Mouse (Mus musculus) regulatory T cell (primary cell): ENCODE measurements around the gene Cblc.

Experiments
- in situ Hi-C: fragments of 300-600 bp; cut with MboI, MseI; formaldehyde crosslinking; loops from one replicate; pipeline ENCODE4 v1.15.1; 2025; ENCODE audit warnings: high pct_unique_total_duplicates

The Cblc gene

DNA sequence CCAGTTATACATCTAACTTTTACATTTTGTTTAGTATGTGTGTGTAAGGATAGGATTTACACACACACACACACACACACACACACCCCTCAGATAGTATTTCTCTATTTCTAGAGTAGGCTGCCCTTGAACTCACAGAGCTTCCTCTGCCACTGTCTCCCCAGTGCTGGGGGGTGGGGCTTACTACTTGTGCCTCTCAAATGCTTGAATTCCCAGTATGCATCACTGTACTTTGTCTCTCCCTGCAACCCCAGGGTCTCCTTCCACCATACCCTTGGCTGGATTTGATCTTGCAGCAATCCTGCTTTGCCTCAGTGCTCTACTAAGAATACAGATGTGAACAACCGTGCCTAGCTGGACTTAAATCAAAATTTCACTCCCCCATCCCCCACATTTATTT is 42.5 kb downstream of the Cblc start:
- in situ Hi-C loops, result no loop called here

DNA sequence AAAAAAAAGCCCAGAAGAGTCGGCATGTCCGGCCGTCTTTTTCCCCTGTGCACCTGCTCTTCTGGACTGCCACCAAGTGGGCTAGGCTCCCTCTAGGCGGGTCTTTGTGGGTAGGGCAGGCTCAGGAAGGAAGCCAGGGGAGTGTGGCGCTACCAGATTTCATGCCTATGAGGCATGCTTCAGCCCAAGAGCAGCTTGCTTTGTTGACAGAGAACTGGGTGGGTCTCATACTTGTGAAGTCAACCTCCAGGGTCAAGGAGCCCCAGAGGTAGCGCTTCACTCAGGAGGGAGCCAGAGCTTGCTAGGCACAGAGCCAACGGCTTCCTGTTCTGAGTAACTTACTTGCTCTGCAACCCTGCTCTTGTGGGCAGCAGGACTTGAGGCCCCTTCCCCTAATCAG is 43.0 kb downstream of the Cblc start:
- in situ Hi-C loops, result no loop called here

DNA sequence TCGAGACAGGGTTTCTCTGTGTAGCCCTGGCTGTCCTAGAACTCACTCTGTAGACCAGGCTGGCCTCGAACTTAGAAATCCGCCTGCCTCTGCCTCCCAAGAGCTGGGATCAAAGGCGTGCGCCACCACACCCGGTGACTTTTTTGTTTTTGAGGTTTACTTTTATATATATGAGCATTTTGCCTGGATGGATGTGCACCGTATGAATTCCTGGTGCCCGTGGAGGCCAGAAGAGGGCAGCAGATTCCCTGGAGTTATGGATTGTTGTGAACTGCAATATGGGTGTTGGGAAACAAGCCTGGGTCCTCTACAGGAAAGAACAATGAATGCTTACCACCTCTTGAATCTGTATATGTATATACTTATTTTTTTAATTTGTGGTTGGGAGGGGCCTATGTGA is 44.0 kb downstream of the Cblc start:
- in situ Hi-C loops, result no loop called here

DNA sequence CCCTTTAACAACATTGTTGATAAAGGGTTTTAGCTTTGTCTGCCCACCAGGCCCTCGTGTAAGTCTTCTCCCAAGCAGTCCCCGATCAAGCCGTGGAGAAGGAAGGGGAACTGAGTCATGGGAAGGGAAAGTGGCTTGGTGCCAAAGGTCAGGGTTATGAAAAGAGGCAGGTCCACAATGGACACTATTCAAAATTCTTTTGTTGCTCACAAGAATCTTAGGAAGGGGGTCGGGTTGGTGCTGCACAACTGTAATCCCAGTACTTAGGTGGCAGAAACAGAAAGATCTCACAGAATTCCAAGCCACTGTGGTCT is 45.6 kb downstream of the Cblc start:
- in situ Hi-C loops, result no loop called here

DNA sequence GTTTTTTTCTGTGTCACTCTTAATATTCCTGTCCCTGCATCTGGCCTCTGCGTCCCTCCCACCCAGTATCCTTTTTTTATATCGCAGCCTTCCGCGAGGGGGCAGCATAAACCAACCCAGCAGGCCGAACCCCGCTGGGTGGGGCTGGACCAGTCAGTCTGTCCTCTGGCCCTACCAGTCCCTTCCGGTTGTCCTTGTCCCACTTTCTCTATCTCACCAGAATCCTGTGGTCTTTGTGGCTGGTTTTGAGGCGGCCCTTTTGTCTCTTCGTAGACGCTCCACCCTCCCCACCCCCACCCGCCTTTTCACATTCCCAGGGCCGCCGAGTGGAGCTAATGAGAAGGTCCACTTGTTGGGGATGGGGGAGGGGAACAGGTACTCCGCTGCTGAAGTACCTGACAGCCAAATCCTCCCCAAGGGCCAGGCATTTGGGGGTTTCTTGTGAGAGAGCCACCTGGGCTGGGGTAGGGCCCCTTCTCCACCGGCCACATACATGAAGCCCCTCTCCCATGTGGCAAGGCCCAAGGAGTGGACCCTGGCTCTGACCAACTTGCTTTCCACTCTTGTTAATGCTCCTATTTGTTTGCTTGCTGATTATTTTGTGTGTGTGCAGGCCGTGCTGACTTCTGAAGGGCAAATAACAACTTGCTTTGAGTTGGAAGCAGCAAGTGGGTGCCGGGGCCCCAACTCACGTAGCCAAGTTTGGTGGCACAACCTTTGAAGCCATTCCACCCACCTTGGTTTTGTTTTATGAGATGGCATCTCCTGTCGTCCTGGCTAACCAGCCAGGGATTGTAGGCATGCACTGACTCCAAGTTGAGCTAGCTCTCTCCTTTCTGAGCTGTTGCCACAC is 46.2 kb downstream of the Cblc start, which contains the start of gene Nectin2:
TSS of gene Nectin2 (minus strand) at position 267 of the 853 bp plus-strand sequence.
- in situ Hi-C loops, result no loop called here

DNA sequence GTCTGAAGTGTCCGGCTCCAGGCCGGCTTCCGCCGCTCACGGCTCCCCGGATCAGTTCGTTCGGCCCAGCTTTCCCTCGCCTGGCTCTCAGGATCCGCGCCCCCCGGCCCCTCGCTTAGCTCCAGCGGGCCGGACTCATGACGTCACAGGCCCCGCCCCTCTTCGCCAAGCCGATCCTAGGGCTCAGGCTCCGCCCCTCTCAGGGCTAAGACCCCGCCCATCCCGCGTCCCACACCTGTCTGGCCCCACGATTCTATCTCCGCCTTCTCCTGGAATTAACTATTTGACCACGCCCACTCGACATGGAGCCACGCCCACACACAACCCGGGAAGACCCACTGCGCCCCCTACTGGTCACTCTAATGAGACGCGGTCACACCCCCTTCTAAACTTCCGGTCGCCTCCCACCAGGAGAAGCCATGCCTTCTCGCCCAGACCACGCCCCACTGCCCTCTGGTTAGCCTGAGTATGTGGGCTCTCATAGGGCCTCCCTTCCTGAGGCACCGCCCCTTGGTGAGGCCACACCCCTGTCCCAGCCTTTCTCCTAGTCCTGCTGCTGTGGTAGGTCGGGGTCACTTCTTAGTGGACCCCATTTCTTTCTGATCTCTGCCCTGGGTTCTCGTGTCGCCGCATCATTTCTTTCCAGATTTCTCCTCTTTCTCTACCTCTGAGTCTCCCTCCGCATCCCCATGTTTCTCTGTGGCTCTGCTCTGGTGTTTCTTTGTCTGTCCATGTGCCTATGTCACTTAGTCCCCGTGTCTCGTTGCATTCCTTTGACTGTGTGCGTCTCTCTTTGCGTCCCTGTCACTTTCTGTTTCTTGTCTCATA is 47.0 kb downstream of the Cblc start:
- in situ Hi-C loops, result no loop called here

DNA sequence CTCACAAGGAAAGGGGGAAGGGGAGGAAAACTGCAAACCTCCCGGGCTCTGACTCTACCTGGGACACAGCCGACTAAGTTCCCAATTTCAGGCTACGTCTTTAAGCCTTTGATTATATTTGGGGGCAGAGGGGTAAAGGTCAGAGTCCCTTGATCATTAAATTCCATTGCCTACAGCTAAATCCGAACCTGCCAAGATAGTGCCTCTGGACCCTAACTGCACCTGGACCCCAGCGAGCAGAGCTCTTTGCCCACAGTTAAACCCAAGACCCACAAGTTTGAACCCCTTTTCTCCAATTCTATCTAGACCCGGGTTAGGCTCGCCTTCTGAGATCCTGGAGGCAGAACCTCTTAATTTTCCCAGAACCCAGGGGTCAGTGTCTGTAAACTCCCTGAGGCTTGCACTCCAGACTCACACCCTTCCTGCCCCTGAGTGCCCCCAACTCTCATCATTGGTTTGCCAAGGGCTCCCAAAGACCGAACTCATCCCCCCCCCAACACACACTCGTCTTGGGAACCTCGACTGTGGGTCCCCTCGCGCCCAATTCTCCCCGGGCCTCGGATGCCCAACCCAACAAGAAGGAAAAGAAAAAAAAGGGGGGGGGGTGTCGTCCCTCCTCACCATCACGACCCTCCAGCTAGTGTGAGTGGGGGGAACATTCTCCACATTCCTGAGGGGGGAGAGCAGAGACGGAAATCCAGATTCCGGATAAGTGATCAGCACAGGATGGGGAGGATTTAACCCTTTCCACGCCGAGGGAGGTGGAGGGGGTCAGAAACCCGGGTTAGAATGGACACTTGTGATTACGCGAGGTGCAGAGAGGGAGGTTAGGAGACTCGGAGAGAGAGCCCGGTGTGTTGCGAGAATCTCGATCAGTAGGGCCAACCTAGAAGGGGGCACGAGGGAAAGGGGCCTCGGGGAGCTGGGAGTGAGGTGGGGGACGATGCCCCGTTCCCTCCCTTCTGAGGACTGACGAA is 48.1 kb downstream of the Cblc start:
- in situ Hi-C loops, result no loop called here

DNA sequence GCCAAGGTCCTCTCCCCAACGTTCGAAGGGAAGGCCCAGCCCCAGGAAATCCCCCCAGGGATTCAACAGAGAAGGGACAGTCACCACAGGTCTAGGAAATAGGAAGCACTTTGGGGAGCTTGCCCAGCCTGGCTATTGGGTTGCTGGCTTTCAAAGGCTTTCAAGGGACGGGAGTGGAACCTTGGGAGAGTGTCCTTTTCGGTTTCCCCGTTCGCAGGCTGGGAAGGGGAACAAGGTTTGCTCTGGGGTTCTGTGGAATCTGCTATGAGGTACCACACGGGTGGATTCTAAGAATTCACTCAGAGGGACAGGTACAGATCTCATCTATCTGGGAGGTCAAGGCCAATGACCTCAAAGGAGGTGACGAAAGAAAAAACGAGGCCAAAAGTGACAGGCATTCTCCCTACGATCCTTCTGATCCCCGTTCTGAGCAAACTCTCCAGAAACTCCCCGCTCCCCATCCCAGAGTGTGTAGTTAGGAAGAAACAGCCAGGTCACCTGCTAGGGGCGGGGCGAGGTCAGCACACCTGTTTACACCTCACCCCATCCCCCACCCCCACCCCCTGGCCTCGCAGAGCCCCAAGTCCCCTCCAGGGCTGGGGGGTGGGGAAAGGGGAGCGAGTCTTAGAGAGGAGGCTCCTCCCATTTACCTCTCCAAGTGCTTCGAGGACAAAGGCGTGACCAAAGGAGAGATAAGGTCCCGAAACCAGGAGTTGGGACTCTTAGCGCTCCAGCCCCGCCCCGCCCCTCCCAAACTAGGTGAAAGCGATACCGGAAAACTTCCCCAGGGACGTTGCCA is 49.0 kb downstream of the Cblc start:
- in situ Hi-C loops, result no loop called here

DNA sequence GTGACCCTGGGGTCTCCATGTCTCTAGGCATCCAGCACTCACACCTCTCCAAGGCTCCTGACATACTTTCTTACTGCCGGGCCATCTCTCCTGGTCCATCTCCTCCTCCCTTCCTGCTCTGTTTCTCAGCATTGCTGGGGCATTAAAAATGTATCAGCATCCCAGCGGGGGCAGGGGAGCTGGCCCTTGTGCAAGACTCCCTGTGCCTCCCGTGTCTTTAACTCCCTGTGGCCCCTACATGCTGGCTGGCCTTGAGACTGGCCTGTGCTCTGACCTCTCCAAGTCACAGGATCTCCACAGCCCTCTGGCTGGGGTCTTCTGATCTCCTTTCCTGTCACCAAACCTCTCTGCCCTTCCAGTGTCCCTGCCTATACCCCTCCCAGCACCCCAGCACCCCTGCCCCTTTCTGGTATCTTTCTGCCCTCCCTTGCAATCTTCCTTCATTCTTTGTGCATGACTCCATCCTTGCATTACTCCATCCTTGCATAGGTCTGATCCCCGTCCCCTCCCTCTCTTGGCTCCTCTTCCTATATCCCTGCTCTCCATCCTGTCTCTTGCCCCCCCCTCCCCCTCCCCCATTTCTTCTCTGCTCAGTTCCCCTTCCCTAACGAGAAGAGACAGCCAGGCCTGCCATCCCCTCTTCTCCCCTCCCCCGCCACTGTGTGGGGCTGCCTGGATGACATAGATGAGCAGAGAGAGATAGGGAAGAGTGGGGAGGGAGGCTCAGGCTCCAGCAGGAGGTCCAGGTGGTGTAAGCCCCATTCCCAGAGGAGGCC is 50.0 kb downstream of the Cblc start:
- in situ Hi-C loops, result no loop called here

DNA sequence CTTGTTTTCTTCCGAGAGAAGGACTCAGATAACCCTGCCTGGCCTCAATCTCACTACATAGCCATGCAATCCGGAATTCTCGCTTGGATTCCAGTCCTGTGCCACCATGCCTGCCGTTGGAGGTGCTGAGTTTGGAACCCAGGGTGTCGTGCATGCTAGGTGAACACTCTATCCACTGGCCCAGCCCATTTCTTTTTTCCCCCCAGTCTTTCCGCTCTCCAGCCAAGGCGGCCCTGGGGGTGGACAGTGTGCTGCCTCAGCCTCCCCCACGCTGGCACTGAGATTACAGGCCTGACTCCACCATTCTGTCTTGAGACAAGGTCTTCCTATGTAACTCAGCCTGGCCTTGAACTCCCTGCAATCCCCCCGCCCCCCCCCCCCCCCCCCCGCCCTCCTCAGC is 50.6 kb downstream of the Cblc start:
- in situ Hi-C loops, result no loop called here

DNA sequence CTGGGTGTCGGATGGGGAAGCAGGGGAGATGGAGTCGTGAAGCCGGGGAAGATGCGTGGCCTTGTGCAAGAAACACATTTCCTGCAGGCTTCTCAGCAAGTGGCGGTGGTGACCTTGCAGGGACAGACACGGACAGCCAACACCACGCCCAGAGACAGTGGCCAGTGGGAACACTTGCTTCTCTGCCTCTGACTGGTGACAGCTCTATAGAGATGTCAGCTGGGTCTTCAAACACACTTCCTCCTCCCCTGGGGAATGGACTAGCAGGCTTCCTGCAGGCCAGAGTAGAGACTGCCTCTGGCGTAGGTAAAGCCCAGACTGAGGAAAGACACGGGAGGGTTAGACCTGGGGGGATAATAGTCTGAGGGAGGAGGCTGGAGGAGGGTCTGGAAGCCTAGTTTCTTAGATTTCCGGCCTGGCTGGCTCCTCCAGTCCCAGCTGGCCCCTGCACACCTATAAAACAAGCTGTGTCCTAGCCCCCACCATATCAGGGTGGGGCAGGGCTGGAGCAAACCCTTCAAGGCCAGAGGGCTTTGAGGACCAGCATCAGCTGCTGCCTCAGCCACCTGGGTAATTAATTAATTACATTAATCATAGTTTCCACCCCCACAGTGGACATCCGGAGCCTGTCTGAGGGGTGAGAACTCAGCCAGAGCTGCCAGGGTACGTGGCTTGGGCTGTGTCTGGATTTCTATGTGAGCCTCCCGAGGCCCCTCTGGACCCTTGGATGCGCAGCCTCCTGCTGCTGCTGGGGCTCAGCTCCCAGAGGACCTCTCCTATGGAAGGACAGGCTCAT is 51.8 kb downstream of the Cblc start:
- in situ Hi-C loops, result no loop called here

DNA sequence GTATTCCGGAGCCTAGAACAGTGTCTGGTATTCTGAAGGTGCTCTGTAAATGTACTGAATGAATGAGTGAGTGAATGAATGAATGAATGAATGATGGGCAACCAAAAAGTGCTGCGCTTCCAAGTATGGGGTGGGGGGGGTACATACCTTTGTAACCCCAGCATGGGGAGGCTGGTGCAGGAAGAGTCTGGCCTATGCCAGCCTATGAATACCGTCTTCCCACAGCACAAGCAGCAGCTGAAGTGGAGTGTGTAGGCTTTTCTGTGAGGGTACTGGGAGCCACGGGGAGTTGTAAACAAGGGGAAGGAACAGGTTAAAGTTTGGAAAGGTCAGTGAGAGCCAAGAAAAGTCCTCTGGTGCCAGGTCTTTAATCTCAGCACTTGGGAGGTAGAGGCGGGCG is 52.8 kb downstream of the Cblc start:
- in situ Hi-C loops, result no loop called here

DNA sequence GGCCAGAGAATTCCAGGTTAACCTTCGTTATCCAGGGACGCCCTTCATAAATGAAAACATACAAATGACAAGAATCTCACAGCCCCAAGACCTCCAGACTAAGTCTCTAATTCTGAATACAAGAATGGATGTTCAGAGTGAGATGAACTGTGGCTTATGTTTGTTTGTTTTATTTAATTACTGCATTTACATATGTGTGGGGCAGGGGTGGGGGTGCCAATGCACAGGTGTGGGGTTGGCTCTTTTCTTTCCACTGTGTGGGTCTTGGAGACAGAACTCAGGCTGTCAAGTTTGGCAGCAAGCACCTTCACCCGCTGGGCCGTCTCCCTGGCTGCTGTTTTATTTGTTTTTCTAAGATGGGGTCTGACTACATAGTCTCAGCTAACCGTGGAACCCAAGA is 54.1 kb downstream of the Cblc start:
- in situ Hi-C loops, result no loop called here

DNA sequence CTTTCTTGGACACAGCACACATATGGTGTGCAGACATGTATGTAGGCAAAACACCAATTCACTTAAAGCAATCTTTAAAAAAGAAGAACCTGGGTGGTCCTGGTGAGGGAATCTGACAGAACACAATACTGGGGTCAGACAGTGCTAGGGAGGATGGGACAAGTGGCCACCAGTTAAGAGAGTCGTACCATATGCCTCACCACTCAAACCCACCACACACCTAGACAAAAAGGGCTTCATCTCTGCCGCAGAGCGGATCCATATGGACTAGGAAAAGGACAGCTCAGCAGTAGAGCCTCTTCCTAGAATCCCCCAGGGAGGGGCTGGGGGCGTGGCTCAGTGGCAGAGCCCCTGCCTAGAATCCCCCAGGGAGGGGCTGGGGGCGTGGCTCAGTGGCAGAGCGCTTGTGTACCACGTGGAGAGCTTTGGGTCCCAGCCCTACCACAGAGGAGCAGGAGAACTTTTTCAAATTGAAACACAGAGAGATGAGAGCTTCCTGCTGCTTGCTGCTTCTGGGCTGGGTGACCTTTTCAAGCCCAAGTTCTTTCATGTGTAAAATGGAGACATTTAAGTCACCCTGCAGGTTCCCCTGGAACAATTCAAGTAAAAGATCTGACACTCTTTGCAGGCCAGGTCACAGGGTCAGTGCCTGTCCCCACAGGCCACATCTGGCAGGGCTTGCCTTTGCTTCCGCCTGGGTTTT is 55.1 kb downstream of the Cblc start:
- in situ Hi-C loops, result no loop called here

DNA sequence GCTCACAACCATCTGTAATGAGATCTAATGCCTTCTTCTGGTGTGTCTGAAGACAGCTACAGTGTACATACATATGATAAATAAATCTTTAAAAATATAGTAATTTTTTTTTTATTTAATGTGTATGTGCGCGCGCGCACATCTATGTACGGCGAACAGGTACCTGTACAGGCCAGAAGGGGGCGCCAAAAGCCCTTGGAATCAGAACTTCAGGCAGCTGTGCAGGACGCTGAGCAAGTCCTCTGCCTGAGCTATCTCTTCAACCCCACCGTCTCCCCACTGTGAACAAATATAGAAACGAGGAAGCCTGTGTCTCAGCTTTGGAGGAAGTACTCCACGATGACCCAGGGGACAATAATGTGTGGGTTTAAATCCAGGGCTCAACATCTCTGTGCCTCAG is 56.3 kb downstream of the Cblc start:
- in situ Hi-C loops, result no loop called here

DNA sequence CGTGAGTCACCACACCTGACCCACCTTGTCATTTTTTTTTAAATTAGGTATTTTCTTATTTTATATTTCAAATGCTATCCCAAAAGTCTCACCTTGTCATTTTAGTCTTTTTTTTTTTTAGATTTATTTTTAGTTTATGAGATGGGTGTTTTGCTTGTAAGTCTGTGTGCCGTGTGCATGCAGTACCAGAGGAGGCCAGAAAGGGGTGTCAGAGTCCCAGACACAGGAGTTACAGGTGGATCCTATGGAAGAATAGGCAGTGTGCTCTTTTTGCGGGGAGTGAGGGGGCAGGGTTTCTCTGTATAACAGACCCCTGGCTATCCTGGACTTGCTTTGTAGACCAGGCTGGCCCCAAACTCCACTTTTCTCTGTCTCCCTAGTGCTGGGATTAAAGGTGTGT is 57.8 kb downstream of the Cblc start:
- in situ Hi-C loops, result no loop called here

DNA sequence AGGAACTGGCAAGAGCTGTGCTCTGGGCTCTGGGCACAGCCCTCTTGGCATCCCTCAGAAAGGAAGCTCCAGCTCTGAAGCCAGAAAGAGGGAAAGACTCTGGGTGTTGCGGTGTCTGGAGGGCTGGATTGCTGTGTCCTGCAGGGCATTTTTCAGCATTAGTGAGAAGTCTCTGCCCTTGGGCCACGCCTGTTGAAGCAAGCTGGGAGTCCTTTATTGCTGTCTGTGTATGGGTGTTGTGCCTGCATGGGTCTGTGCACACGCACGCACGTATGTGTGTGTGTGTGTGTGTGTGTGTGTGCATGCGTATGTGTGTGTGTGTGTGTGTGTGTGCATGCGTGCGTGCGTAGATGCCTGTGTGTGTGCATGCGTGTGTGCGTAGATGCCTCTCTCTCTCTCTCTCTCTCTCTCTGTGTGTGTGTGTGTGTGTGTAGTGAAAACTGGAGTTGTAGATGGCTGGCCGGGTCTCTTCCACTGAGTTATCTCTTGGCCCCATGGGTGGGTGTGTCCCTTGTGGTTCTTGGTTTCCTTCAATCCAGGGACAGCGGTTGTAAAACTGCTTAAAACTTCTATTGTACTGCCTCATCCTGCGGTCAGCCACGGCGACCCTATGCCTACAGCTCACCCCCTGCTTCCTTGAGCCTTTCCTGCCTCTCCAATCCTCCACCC is 60.1 kb downstream of the Cblc start:
- in situ Hi-C loops, result no loop called here

DNA sequence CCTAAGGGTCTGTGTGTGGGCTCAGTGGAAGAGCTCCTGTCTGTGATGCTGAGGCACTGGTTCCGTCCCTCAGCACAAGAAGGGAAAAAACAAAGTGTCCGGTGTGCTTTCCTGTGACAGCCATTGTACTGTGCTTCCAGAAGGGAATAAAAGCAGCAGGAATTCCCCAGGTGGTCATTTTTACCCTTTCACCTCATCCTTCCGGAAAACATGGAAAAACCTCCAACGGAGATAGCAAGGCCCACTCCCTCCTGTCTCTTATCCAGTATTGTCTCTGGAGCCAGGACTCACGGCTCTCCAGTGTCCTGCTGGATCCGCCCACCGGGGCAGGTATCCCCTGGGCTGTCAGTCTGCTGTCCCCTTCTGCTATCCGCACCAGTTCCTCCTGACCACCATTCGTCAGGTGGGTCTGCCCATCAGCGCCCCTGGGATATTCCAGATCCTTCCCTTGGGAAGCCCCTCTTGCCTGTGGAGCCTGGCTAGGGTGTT is 62.4 kb downstream of the Cblc start:
- in situ Hi-C loops, result no loop called here
